Mouse (Mus musculus): ENCODE results near the gene Mmp14.

DNA sequence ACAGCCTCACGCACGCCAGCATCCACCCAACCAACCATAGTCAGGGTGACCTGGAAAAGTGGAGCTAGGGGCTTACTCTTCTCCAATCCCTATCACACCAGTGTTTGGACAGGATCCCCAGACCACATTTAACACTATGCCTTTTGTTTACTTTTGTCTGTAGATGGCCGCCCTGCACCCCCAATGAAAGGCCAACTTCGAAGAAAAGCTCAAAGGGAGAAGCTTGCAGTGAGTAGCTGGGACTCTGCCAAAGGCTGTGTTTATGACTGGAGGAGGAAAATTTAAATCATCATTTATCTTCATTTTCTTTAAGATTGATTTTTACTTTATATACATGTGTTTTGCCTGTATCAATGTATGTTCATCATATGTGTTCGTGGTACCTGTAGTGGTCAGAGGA, 3.0 kb upstream of the Mmp14 start:
- no peak for TF ChIP-seq CTCF (IDR thresholded peaks at IDR 0.05; ENCODE audit: control insufficient read depth, insufficient read depth, insufficient read length)
- TF ChIP-seq FOSL1 (IDR thresholded peaks at IDR 0.05; ENCODE audit: insufficient read depth, low read length, poor library complexity, severe bottlenecking): no peak
- TF ChIP-seq USF1 (IDR thresholded peaks at IDR 0.05; ENCODE audit: low read depth): no peak
- no peak for TF ChIP-seq CEBPB (IDR thresholded peaks at IDR 0.05; ENCODE audit: low read depth)
- no peak for TF ChIP-seq MYOD1 (IDR thresholded peaks at IDR 0.05; ENCODE audit: control insufficient read depth, insufficient read length, low read depth)
- TF ChIP-seq MYOG (IDR thresholded peaks at IDR 0.05; ENCODE audit: control insufficient read depth, extremely low read depth, insufficient read length): no peak
- TF ChIP-seq MAX (IDR thresholded peaks at IDR 0.05): no peak

Data from C2C12 (cell line).